Mouse (Mus musculus): ENCODE data around the gene Nfix. TPM values are rescaled to one million over a fixed set of nuclear protein-coding genes. Genes with fewer than 3 reads are reported as not detected.
A peak's percentile ranks its signal among the peaks of the same experiment; 100 is the strongest.

Gene Nfix
- polyA plus RNA-seq, 1 experiment from 2014 or later: 10.9 TPM

GRCm38 (mm10) chr8:84734680-84735079 lies 65.5 kb downstream of the Nfix start:
- Histone ChIP-seq H3K9me3 (ENCODE audit: control insufficient read depth, low read length) (no peaks in the 10 kb centered on the region), H3K4me1 (ENCODE audit: control insufficient read depth, insufficient read depth, low read length) (peaks cover 51% of the 10 kb centered on the region), H3K9ac (ENCODE audit: low read depth, low read length) (no peak overlapping the region), H3K4me3 (ENCODE audit: low read length) (no peak overlapping the region), H3K4me2 (replicated peaks; ENCODE audit: low read depth, low read length) (no peak overlapping the region), H3K27ac (ENCODE audit: low read depth, low read length) (no peak overlapping the region), H3K27me3 (ENCODE audit: control insufficient read depth, insufficient read depth, low read length) (peaks cover 39% of the 10 kb centered on the region), H3K36me3 (ENCODE audit: control insufficient read depth, insufficient read depth, low read length) (no peaks in the 10 kb centered on the region)
- 77% methylated on average over 2 of the region's 2 CpGs for WGBS
- ATAC-seq (ENCODE audit: low FRiP score, low TSS enrichment): no peak

- Histone ChIP-seq H3K9me3 (ENCODE audit: control insufficient read depth, low read length) (no peaks in the 10 kb centered on the region), H3K9ac (ENCODE audit: low read depth, low read length) (no peak overlapping the region), H3K4me2 (replicated peaks; ENCODE audit: low read depth, low read length) (no peak overlapping the region), H3K4me1 (ENCODE audit: control insufficient read depth, insufficient read depth, low read length) (peaks cover 51% of the 10 kb centered on the region), H3K4me3 (ENCODE audit: low read length) (no peak overlapping the region), H3K36me3 (ENCODE audit: control insufficient read depth, insufficient read depth, low read length) (no peaks in the 10 kb centered on the region), H3K27ac (ENCODE audit: low read depth, low read length) (no peak overlapping the region), H3K27me3 (ENCODE audit: control insufficient read depth, insufficient read depth, low read length) (peaks cover 32% of the 10 kb centered on the region)
- no peak for ATAC-seq (ENCODE audit: low FRiP score, low TSS enrichment)
- WGBS: 95% methylated on average over 6 of the region's 6 CpGs
Measured at GRCm38 (mm10) chr8:84733959-84734358, 66.2 kb downstream of the Nfix start.

GRCm38 (mm10) chr8:84732996-84733395 lies 67.1 kb downstream of the Nfix start:
- H3K27me3 ChIP-seq (ENCODE audit: control insufficient read depth, insufficient read depth, low read length): peaks cover 22% of the 10 kb centered on the region
- H3K4me1 ChIP-seq (ENCODE audit: control insufficient read depth, insufficient read depth, low read length): peaks cover 43% of the 10 kb centered on the region
- WGBS: 17% methylated on average over 6 of the region's 6 CpGs

GRCm38 (mm10) chr8:84732545-84732944 lies 67.6 kb downstream of the Nfix start:
- WGBS: 34% methylated on average over 5 of the region's 5 CpGs
- Histone ChIP-seq H3K27ac (ENCODE audit: low read depth, low read length) (peak overlapping the region; percentile 43; the same call in 1 of the 2 replicates), H3K36me3 (ENCODE audit: control insufficient read depth, insufficient read depth, low read length) (no peaks in the 10 kb centered on the region), H3K4me2 (replicated peaks; ENCODE audit: low read depth, low read length) (no peak overlapping the region; the same call in 1 of the 2 replicates), H3K9ac (ENCODE audit: low read depth, low read length) (no peak overlapping the region), H3K4me1 (ENCODE audit: control insufficient read depth, insufficient read depth, low read length) (peaks cover 39% of the 10 kb centered on the region), H3K9me3 (ENCODE audit: control insufficient read depth, low read length) (no peaks in the 10 kb centered on the region), H3K27me3 (ENCODE audit: control insufficient read depth, insufficient read depth, low read length) (peaks cover 18% of the 10 kb centered on the region), H3K4me3 (ENCODE audit: low read length) (no peak overlapping the region)
- ATAC-seq (ENCODE audit: low FRiP score, low TSS enrichment): peak; percentile 18; the same call in 1 of the 2 replicates

More at GRCm38 (mm10) chr8:84732996-84733395, 67.1 kb downstream of the Nfix start:
- Histone ChIP-seq H3K9me3 (ENCODE audit: control insufficient read depth, low read length) (no peaks in the 10 kb centered on the region), H3K27ac (ENCODE audit: low read depth, low read length) (peak overlapping the region; percentile 30; the same call in 1 of the 2 replicates), H3K36me3 (ENCODE audit: control insufficient read depth, insufficient read depth, low read length) (no peaks in the 10 kb centered on the region), H3K4me3 (ENCODE audit: low read length) (no peak overlapping the region), H3K9ac (ENCODE audit: low read depth, low read length) (peak overlapping the region; percentile 18; the same call in 1 of the 2 replicates), H3K4me2 (replicated peaks; ENCODE audit: low read depth, low read length) (no peak overlapping the region; the same call in 1 of the 2 replicates)
- ATAC-seq (ENCODE audit: low FRiP score, low TSS enrichment): peak; percentile 58; the same call in 1 of the 2 replicates

GRCm38 (mm10) chr8:84731371-84732177 lies 68.6 kb downstream of the Nfix start:
- 65% methylated on average over 11 of the region's 11 CpGs for WGBS
- no peak overlapping the region for H3K4me2 ChIP-seq (replicated peaks; ENCODE audit: low read depth, low read length)
- no peak overlapping the region for H3K4me3 ChIP-seq (ENCODE audit: low read length)
- H3K9ac ChIP-seq (ENCODE audit: low read depth, low read length): no peak overlapping the region
- peaks cover 16% of the 10 kb centered on the region for H3K27me3 ChIP-seq (ENCODE audit: control insufficient read depth, insufficient read depth, low read length)
- peak overlapping the region; percentile 47; the same call in 1 of the 2 replicates for H3K27ac ChIP-seq (ENCODE audit: low read depth, low read length)
- no peaks in the 10 kb centered on the region for H3K9me3 ChIP-seq (ENCODE audit: control insufficient read depth, low read length)
- H3K36me3 ChIP-seq (ENCODE audit: control insufficient read depth, insufficient read depth, low read length): no peaks in the 10 kb centered on the region; the same call in 1 of the 2 replicates
- no peak for ATAC-seq (ENCODE audit: low FRiP score, low TSS enrichment)
- peaks cover 39% of the 10 kb centered on the region for H3K4me1 ChIP-seq (ENCODE audit: control insufficient read depth, insufficient read depth, low read length)

GRCm38 (mm10) chr8:84730541-84731370 lies 69.4 kb downstream of the Nfix start:
- H3K27ac ChIP-seq (ENCODE audit: low read depth, low read length): peak overlapping the region; percentile 47; the same call in 1 of the 2 replicates

GRCm38 (mm10) chr8:84729921-84730362 lies 70.2 kb downstream of the Nfix start:
- Histone ChIP-seq H3K9me3 (ENCODE audit: control insufficient read depth, low read length) (no peaks in the 10 kb centered on the region), H3K9ac (ENCODE audit: low read depth, low read length) (no peak overlapping the region), H3K4me3 (ENCODE audit: low read length) (no peak overlapping the region), H3K36me3 (ENCODE audit: control insufficient read depth, insufficient read depth, low read length) (no peaks in the 10 kb centered on the region; the same call in 1 of the 2 replicates), H3K4me2 (replicated peaks; ENCODE audit: low read depth, low read length) (no peak overlapping the region), H3K27me3 (ENCODE audit: control insufficient read depth, insufficient read depth, low read length) (peaks cover 5% of the 10 kb centered on the region), H3K27ac (ENCODE audit: low read depth, low read length) (no peak overlapping the region), H3K4me1 (ENCODE audit: control insufficient read depth, insufficient read depth, low read length) (peaks cover 41% of the 10 kb centered on the region)
- WGBS: 94% methylated on average over 16 of the region's 16 CpGs
- ATAC-seq (ENCODE audit: low FRiP score, low TSS enrichment): no peak

More at GRCm38 (mm10) chr8:84730541-84731370, 69.4 kb downstream of the Nfix start:
- Histone ChIP-seq H3K27me3 (ENCODE audit: control insufficient read depth, insufficient read depth, low read length) (peaks cover 9% of the 10 kb centered on the region; the same call in 1 of the 2 replicates), H3K4me2 (replicated peaks; ENCODE audit: low read depth, low read length) (no peak overlapping the region), H3K4me3 (ENCODE audit: low read length) (no peak overlapping the region), H3K36me3 (ENCODE audit: control insufficient read depth, insufficient read depth, low read length) (no peaks in the 10 kb centered on the region; the same call in 1 of the 2 replicates), H3K4me1 (ENCODE audit: control insufficient read depth, insufficient read depth, low read length) (peaks cover 39% of the 10 kb centered on the region), H3K9me3 (ENCODE audit: control insufficient read depth, low read length) (no peaks in the 10 kb centered on the region), H3K9ac (ENCODE audit: low read depth, low read length) (no peak overlapping the region)
- WGBS: 48% methylated on average over 9 of the region's 9 CpGs
- ATAC-seq (ENCODE audit: low FRiP score, low TSS enrichment): no peak

- no peak overlapping the region for H3K9ac ChIP-seq (ENCODE audit: low read depth, low read length)
- no peak overlapping the region for H3K27ac ChIP-seq (ENCODE audit: low read depth, low read length)
- H3K27me3 ChIP-seq (ENCODE audit: control insufficient read depth, insufficient read depth, low read length): peaks cover 5% of the 10 kb centered on the region
- H3K36me3 ChIP-seq (ENCODE audit: control insufficient read depth, insufficient read depth, low read length): no peaks in the 10 kb centered on the region; the same call in 1 of the 2 replicates
- no peaks in the 10 kb centered on the region for H3K9me3 ChIP-seq (ENCODE audit: control insufficient read depth, low read length)
- H3K4me2 ChIP-seq (replicated peaks; ENCODE audit: low read depth, low read length): no peak overlapping the region
- H3K4me1 ChIP-seq (ENCODE audit: control insufficient read depth, insufficient read depth, low read length): peaks cover 52% of the 10 kb centered on the region
- no peak overlapping the region for H3K4me3 ChIP-seq (ENCODE audit: low read length)
- 73% methylated on average over 3 of the region's 3 CpGs for whole genome bisulfite sequencing
- no peak for ATAC-seq (ENCODE audit: low FRiP score, low TSS enrichment)
Measured at GRCm38 (mm10) chr8:84728474-84728873, 71.7 kb downstream of the Nfix start.
